Mouse (Mus musculus): ENCODE results near the gene Sac3d1.

The Sac3d1 gene

DNA sequence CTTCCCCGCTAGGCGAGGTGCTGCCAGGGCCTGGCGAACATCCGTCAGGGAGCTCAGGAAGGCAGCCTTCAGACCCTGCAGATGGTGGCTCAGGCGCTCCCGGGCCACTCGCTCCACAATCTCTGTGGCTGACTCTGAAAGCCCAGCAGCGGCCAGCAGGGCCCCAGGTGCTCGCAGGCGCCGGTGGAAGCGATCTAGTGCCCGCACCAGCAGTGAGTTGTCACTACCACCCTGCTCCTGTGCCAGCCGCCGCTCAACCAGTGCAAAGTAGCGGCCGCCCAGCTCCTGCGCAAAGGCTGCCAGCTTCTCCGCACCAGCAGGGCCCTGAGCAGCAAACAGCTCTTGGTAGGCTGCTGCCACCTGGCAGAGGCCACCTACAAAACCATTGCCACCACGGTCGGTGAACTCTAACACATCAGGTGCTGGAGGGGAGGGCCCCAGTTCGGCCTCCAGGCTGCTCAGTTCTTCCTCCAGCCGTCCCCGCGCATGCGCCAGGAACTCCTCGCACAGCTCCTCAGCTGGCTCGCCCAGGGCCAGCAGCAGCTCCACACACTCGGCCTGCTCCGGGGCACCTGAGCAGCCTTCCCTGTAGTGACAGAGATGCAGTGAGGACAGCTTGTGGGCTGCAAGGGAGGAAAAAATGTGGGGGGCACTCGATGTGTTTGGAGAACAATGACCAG lies 47.7 kb downstream of the Sac3d1 start:
- DNase-seq (ENCODE audit: extremely low read depth, low read depth, low spot score) = no peak

DNA sequence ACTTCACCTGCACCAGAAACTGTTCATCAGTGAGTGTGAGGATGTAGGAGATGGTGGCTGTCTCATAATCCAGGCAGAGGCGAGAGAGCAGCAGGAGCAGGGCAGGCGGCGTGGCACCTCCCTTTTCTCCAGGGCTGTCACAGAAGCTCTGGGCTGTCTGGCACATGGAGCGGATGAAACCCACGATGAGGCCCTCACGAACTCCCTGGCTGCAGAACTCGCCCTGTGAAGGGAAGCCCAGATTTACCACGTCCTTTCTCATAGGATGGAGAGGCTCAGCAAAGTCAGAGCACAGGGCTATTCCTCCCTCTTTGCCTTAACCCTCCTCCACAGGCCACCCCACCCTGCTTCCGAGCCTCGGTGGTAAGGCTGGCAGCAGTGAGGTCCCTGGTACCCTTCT lies 48.6 kb downstream of the Sac3d1 start:
- DNase-seq (ENCODE audit: extremely low read depth, low read depth, low spot score) = no peak

DNA sequence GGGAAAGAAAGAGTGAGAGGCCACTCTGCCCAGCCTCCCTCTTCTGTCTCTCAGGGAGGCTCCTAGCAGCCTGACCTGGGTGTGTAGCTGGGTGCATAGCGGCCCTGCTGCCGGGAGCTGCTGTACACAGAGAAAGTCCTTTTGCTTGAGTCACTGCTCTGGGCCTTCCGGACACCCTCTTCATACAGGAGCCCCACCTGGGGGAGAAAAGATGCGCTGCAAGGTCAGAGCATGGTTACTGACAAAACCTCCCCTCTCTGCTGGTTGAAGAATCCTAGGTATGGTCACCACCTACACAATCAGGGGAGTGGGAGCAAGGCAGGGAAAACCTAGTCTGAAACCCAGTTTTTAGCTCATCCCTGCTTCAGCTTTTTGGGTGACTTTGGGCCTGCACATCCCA lies 49.5 kb downstream of the Sac3d1 start:
- no peak for DNase-seq (ENCODE audit: extremely low read depth, low read depth, low spot score)

DNA sequence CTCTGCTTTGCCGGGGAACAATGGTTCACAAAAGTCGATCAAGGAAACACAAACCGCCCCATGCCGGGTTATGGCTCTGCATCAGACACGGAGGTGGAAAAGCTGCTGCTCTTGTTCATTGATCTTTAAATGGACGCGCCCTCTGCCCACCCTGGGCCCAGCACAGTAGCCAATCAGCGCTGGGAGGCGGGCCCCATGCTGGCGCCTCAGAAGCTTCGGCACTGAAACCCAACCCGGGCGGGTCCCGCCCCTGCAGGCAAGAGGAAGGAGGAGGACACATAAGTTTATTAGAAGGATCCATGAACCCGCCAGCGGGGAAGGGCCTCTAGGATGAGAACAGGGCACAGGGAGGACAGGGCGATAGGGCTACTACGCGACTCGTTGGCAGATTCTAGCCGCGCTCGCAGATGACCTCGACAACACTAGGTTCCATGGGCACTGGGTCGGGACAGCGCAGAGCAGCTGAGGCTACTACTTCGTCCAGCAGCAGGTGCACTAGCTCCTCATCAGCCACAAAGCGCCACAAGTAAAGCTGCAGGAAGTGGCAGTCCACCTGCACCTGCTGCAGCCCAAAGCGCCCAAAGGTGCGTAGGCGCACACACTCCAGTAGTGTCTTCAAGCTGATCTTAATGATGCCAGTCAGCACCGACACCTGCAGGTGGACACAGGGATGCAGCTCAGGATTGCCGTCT lies 50.6 kb downstream of the Sac3d1 start, which contains the start of gene Tm7sf2:
Gene Tm7sf2 (minus strand): TSS at position 650 of the 692 bp plus-strand sequence.
- DNase-seq (ENCODE audit: extremely low read depth, low read depth, low spot score) = no peak

DNA sequence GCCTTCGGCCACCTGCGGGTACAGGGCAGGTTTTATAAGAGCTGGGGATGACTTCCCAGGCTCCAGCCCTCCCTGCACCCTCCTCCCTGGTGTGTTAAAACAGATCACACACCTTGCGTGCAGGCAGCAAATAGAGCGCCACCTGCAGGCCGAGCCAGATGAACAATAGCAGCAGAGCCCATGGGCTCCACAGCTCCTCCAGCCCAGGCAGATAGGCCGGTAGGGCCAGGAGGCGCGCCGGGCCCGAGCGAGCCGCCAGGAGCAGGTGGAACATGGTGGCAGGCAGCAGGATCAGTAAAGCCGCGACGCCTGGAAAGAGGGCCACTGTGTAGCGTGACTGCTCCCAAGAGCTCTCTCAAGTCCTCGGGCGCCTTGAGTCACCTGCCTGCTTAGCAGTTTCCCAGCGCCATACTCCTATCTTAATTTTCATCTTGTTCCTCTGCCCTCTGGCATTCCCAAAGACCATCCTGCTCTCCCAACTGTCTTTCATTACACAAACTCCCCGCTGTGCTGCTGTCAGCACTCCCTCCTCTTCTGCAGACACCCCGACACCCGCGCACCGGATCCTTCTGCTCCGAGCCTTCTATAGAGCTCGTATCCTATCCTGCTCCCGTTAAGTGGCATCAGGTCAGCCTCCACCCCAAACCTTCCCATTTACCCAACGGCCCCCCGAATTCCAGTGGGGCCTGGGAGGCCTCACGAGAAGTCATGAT lies 51.3 kb downstream of the Sac3d1 start:
- DNase-seq (ENCODE audit: extremely low read depth, low read depth, low spot score) = no peak

DNA sequence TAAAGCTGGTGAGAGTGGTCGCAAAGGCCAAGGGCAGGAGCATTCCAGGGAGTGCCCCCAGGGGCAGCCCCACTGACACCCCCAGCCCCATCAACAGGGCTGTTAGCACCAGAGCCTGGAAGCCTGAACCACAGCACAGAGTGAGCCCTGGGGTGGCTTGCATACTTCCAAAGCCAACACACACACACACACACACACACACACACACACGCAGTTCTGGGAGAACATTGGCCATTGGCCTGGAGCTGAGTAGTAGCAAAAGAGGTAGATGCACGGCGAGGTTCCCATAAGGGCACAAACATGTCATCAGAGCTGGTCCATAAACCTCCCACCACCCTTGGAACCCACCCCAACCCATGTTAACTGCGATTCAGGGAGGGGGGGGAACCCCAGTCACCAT lies 51.9 kb downstream of the Sac3d1 start:
- no peak for DNase-seq (ENCODE audit: extremely low read depth, low read depth, low spot score)

All from fat pad, adult 2 months (tissue).